Mouse (Mus musculus) ES-E14 (cell line): Measurements from ENCODE around the gene Top2a.

ENCODE experiments used
- CHD2 ChIP-seq: IDR thresholded peaks from 2 replicates; pipeline ENCODE4 v1.6.1; 2014; ENCODE audit warnings: mild to moderate bottlenecking, low read depth, low read length, inconsistent platforms
- HCFC1 ChIP-seq: IDR thresholded peaks from 2 replicates; pipeline ENCODE4 v1.6.1; 2012; ENCODE audit warnings: low read length, inconsistent platforms, borderline replicate concordance; ENCODE audit not compliant: insufficient read depth
- MAFK ChIP-seq: IDR thresholded peaks from 2 replicates; pipeline ENCODE4 v1.6.1; 2014; ENCODE audit warnings: mild to moderate bottlenecking, low read depth, low read length, inconsistent platforms; ENCODE audit not compliant: insufficient read depth
- ZC3H11A ChIP-seq: IDR thresholded peaks from 2 replicates; pipeline ENCODE4 v1.6.1; 2012; ENCODE audit warnings: low read depth, mild to moderate bottlenecking, inconsistent platforms, low read length, borderline replicate concordance
- ZNF384 ChIP-seq: IDR thresholded peaks from 2 replicates; pipeline ENCODE4 v1.6.1; 2012; ENCODE audit warnings: low read depth, low read length, inconsistent platforms

DNA sequence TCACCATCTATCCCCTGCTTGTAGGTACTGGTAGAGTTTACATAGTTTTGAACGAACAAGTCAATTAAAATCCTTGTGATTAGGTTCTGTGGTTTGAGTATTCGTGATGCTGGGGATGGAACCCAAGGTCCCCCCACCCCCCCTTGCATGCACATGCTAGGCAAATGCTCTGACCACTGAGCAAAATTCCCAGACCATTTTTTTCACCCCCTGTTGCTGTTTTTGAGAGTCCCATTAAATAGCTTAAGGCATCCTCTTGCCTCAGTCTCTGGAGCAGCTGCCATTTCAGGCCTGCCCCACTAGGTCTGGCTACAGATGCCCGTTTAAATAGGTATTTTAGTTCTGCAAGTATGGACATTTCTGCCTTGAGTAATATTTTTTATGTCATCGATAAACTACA, 895 bp downstream of the Top2a start:
- TF ChIP-seq CHD2: no peak
- no peak for TF ChIP-seq ZNF384
- TF ChIP-seq ZC3H11A: no peak
- no peak for TF ChIP-seq MAFK
- TF ChIP-seq HCFC1: no peak
